Comparison of ENCODE assay signal across 10 mouse cellular contexts in the genomic region with DNA sequence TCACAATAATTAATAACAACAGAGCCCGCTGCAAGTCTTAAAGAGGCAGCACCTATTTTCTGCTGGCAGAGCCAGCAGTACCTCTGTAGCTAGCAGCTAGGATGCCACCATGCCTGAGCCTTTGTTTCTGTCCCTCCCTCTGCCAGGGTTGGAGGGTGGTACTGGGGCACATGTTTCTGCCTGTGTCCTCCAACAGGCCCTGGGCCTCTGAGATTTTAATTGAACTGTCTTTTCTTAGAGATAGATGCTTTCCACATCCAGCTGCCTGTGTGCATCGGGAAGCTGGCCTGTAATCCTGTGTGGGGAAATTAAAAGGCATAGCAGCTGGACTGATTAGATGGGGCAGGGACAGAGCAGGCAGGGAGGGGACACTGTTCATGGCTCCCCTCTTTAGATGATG. TPM values are rescaled to one million over a fixed set of nuclear protein-coding genes. Genes with fewer than 3 reads are reported as not detected.
DNase-seq lines count a peak whose midpoint lies in the region; ATAC-seq and TF ChIP-seq lines count a peak whose summit lies in the region.
"Had no signal": no experiment of that assay in that cellular context is flagged by ENCODE, and none has a peak within 500 bp of the region (broad histone marks: within the 10 kb centered on the region; RNA-seq: fewer than 3 reads in every experiment).

No protein-coding gene starts in this region.

- no peaks in the 10 kb centered on the region for H3K27me3 ChIP-seq in stomach, embryonic 14.5 days (ENCODE audit: control insufficient read depth, insufficient read depth, low read length)
- H3K27me3 ChIP-seq in stomach, postnatal 0 days (ENCODE audit: control insufficient read depth, insufficient read depth, low read length): no peaks in the 10 kb centered on the region
- H3K27me3 ChIP-seq in midbrain, embryonic 10.5 days (ENCODE audit: low read depth, poor library complexity, severe bottlenecking): peaks cover 7% of the 10 kb centered on the region

- no peak for ATAC-seq in stomach, embryonic 14.5 days (ENCODE audit: insufficient number of reproducible peaks, insufficient read depth, low FRiP score, low read depth)
- no peak for ATAC-seq in stomach, postnatal 0 days (ENCODE audit: low FRiP score, low TSS enrichment)

- no peak for DNase-seq in gastrocnemius, adult 2 months
- DNase-seq in gastrocnemius, postnatal 14 days: no peak
- no peak for DNase-seq in stomach, postnatal 0 days (ENCODE audit: low spot score)
- no peak for DNase-seq in midbrain, embryonic 10.5 days (ENCODE audit: low spot score)
- no peak for DNase-seq in thymus, postnatal 36 days
- DNase-seq in right cerebral cortex, adult 2 months (ENCODE audit: low spot score in 2 of 2): no peak
- no peak for DNase-seq in right cerebral cortex, postnatal 14 days
- DNase-seq: spleen, adult 18-20 months had no signal

- intact Hi-C loops in gastrocnemius, adult 2 months (cut with DNase I): no loop called here
- intact Hi-C loops in gastrocnemius, postnatal 14 days (cut with DNase I; ENCODE audit: low total_unique reads): no loop called here

- peaks cover 27% of the 10 kb centered on the region for H3K36me3 ChIP-seq in stomach, embryonic 14.5 days (ENCODE audit: control insufficient read depth, insufficient read depth, low read length)
- peaks cover 18% of the 10 kb centered on the region for H3K36me3 ChIP-seq in stomach, postnatal 0 days (ENCODE audit: control insufficient read depth, insufficient read depth, low read length)
- peaks cover 47% of the 10 kb centered on the region for H3K36me3 ChIP-seq in midbrain, embryonic 10.5 days

- peaks cover 63% of the 10 kb centered on the region for H3K4me1 ChIP-seq in stomach, embryonic 14.5 days (ENCODE audit: control insufficient read depth, insufficient read depth, low read length)
- peaks cover 28% of the 10 kb centered on the region for H3K4me1 ChIP-seq in stomach, postnatal 0 days (replicated peaks; ENCODE audit: control insufficient read depth, insufficient read depth)
- peaks cover 79% of the 10 kb centered on the region for H3K4me1 ChIP-seq in midbrain, embryonic 10.5 days

- no peak for TF ChIP-seq EP300 in stomach, postnatal 0 days (optimal IDR thresholded peaks at IDR 0.05)

- H3K4me2 ChIP-seq in stomach, embryonic 14.5 days (replicated peaks; ENCODE audit: low read depth, low read length): no peak overlapping the region
- no peak overlapping the region for H3K4me2 ChIP-seq in stomach, postnatal 0 days (replicated peaks; ENCODE audit: low read depth)
- H3K4me2 ChIP-seq: liver, embryonic 11.5 days had no signal

- H3K27ac ChIP-seq in gastrocnemius, adult 2 months: peak overlapping the region; percentile 38; the same call in 1 of the 2 replicates
- H3K27ac ChIP-seq in stomach, embryonic 14.5 days (ENCODE audit: low read length): peak overlapping the region; percentile 28; the same call in 1 of the 2 replicates
- H3K27ac ChIP-seq in stomach, postnatal 0 days (replicated peaks): no peak overlapping the region; the same call in 1 of the 2 replicates
- peak overlapping the region; percentile 75 for H3K27ac ChIP-seq in midbrain, embryonic 10.5 days (replicated peaks)

- H3K9ac ChIP-seq in stomach, embryonic 14.5 days (replicated peaks; ENCODE audit: low read depth, low read length): no peak overlapping the region
- H3K9ac ChIP-seq in stomach, postnatal 0 days (ENCODE audit: low read length): no peak overlapping the region

- no peak overlapping the region for H3K4me3 ChIP-seq in gastrocnemius, adult 2 months
- no peak overlapping the region for H3K4me3 ChIP-seq in stomach, embryonic 14.5 days (ENCODE audit: low read depth, low read length)
- H3K4me3 ChIP-seq in stomach, postnatal 0 days (ENCODE audit: low read depth, low read length): no peak overlapping the region
- H3K4me3 ChIP-seq in midbrain, embryonic 10.5 days: no peak overlapping the region

- H3K9me3 ChIP-seq in stomach, embryonic 14.5 days (ENCODE audit: control insufficient read depth, low read depth, low read length): no peaks in the 10 kb centered on the region
- H3K9me3 ChIP-seq in stomach, postnatal 0 days (ENCODE audit: control insufficient read depth, low read length): no peaks in the 10 kb centered on the region
- no peaks in the 10 kb centered on the region for H3K9me3 ChIP-seq in midbrain, embryonic 10.5 days (replicated peaks)

- 39% methylated on average over 2 of the region's 2 CpGs for WGBS in stomach, embryonic 14.5 days
- WGBS in stomach, postnatal 0 days: 30% methylated on average over 2 of the region's 2 CpGs
- 70% methylated on average over 2 of the region's 2 CpGs for WGBS in midbrain, embryonic 10.5 days

- no peak for TF ChIP-seq CTCF in gastrocnemius, adult 2 months (IDR thresholded peaks at IDR 0.05)
- no peak for TF ChIP-seq CTCF in stomach, postnatal 0 days (IDR thresholded peaks at IDR 0.05; ENCODE audit: low read depth)

RNA-seq across cellular contexts. Expression of gene Srebf1, which starts 39.6 kb away (rescaled TPM):
- 10 to 100 TPM; 27.5 to 43.4 TPM for total RNA-seq in gastrocnemius, adult 2 months (2021)
- total RNA-seq in gastrocnemius, postnatal 14 days (2021): 10 to 100 TPM; 20.9 to 24.5 TPM
- polyA plus RNA-seq in stomach, embryonic 14.5 days (2014; fragmentation: Nextera tagmentation; extraction: Ambion mirVana): 70.9 and 72.6 TPM in 2 replicates
- polyA plus RNA-seq in stomach, postnatal 0 days (2015; fragmentation: Nextera tagmentation; extraction: Ambion mirVana): 44.7 and 47.9 TPM in 2 replicates
- polyA plus RNA-seq in midbrain, embryonic 10.5 days (2016; fragmentation: Nextera tagmentation; extraction: Ambion mirVana): 47.0 and 51.0 TPM in 2 replicates
